Mouse (Mus musculus) hindbrain, embryonic 10.5 days (tissue): ENCODE results near the gene Itgb4. TPM values are rescaled to one million over a fixed set of nuclear protein-coding genes. Genes with fewer than 3 reads are reported as not detected.

Experiments
- DNase-seq: peaks from one replicate; pipeline ENCODE4 v3.0.0-alpha.2; 2017; ENCODE audit warnings: low spot score
- H3K27ac ChIP-seq: fragments of 300-500 bp; sonication (generic); 2 replicates; pipeline ENCODE4 v1.5.1; 2016; ENCODE audit warnings: mild to moderate bottlenecking, moderate library complexity
- H3K27me3 ChIP-seq: fragments of 300-500 bp; sonication (generic); 2 replicates; pipeline ENCODE4 v1.6.1; 2016; ENCODE audit warnings: mild to moderate bottlenecking; ENCODE audit not compliant: poor library complexity, insufficient read depth, severe bottlenecking
- H3K36me3 ChIP-seq: fragments of 300-500 bp; sonication (generic); 2 replicates; pipeline ENCODE4 v1.6.1; 2016; ENCODE audit warnings: mild to moderate bottlenecking, moderate library complexity
- H3K4me1 ChIP-seq: fragments of 300-500 bp; sonication (generic); replicated peaks from 2 replicates; pipeline ENCODE4 v1.6.1; 2016; ENCODE audit warnings: mild to moderate bottlenecking
- H3K4me3 ChIP-seq: fragments of 300-500 bp; sonication (generic); 2 replicates; pipeline ENCODE4 v1.5.1; 2016; ENCODE audit warnings: mild to moderate bottlenecking, moderate library complexity
- H3K9me3 ChIP-seq: fragments of 300-500 bp; sonication (generic); 2 replicates; pipeline ENCODE4 v1.6.1; 2016; ENCODE audit warnings: mild to moderate bottlenecking, moderate library complexity
- WGBS: fragments of 180-500 bp; shearing (Covaris S2); methylation state at CpG from one replicate; pipeline ENCODE4 v1.1.7; 2016; 5-methylcytosine and 5-hydroxymethylcytosine counted together
- polyA plus RNA-seq: library from polyadenylated mRNA; unstranded; fragments of >200 nt; fragmentation: Nextera tagmentation; extraction: Ambion mirVana; gene quantifications from 2 replicates; pipeline ENCODE4 v1.2.1, GENCODE M21; 2016

The Itgb4 gene
- polyA plus RNA-seq, 1 experiment from 2014 or later = 0.94 TPM

- DNase-seq = no peak
- Histone ChIP-seq H3K36me3 (peaks cover 94% of the 10 kb centered on the region), H3K4me3 (no peak overlapping the region), H3K9me3 (no peaks in the 10 kb centered on the region), H3K27ac (no peak overlapping the region), H3K27me3 (peaks cover 41% of the 10 kb centered on the region), H3K4me1 (peaks cover 36% of the 10 kb centered on the region)
- WGBS = 85% methylated on average over 5 of the region's 5 CpGs
These were observed 19.8 kb upstream of the Itgb4 start for GRCm38 (mm10) chr11:115954712-115955111.

GRCm38 (mm10) chr11:115955195-115955858 lies 19.2 kb upstream of the Itgb4 start:
- Histone ChIP-seq H3K27me3 (peaks cover 41% of the 10 kb centered on the region), H3K36me3 (peaks cover 94% of the 10 kb centered on the region), H3K9me3 (no peaks in the 10 kb centered on the region), H3K4me1 (peaks cover 36% of the 10 kb centered on the region), H3K4me3 (no peak overlapping the region), H3K27ac (peak overlapping the region; percentile 78)
- 60% methylated on average over 10 of the region's 10 CpGs for WGBS
- DNase-seq = no peak

GRCm38 (mm10) chr11:115956453-115956852 lies 18.1 kb upstream of the Itgb4 start:
- H3K4me1 ChIP-seq = peaks cover 36% of the 10 kb centered on the region
- H3K36me3 ChIP-seq = peaks cover 94% of the 10 kb centered on the region
- 15% methylated on average over 4 of the region's 4 CpGs for WGBS

GRCm38 (mm10) chr11:115957971-115958370 lies 16.5 kb upstream of the Itgb4 start:
- Histone ChIP-seq H3K27me3 (peaks cover 41% of the 10 kb centered on the region), H3K9me3 (no peaks in the 10 kb centered on the region), H3K4me1 (peaks cover 36% of the 10 kb centered on the region), H3K27ac (peak overlapping the region; percentile 78), H3K36me3 (peaks cover 94% of the 10 kb centered on the region), H3K4me3 (no peak overlapping the region)
- WGBS = 66% methylated on average over 7 of the region's 7 CpGs
- DNase-seq = no peak

More at GRCm38 (mm10) chr11:115956453-115956852, 18.1 kb upstream of the Itgb4 start:
- no peaks in the 10 kb centered on the region for H3K9me3 ChIP-seq
- peak overlapping the region; percentile 78 for H3K27ac ChIP-seq
- peaks cover 41% of the 10 kb centered on the region for H3K27me3 ChIP-seq
- peak; percentile 69 for DNase-seq
- peak overlapping the region; percentile 9; the same call in 1 of the 2 replicates for H3K4me3 ChIP-seq

- peaks cover 35% of the 10 kb centered on the region for H3K27me3 ChIP-seq
- no peak overlapping the region for H3K27ac ChIP-seq
- no peak for DNase-seq
- 95% methylated on average over 9 of the region's 9 CpGs for WGBS
- H3K4me3 ChIP-seq = no peak overlapping the region
- peaks cover 36% of the 10 kb centered on the region for H3K4me1 ChIP-seq
- peaks cover 94% of the 10 kb centered on the region for H3K36me3 ChIP-seq
- no peaks in the 10 kb centered on the region for H3K9me3 ChIP-seq
These were observed 15.5 kb upstream of the Itgb4 start for GRCm38 (mm10) chr11:115959018-115959417.

GRCm38 (mm10) chr11:115962651-115963412 lies 11.7 kb upstream of the Itgb4 start:
- peaks cover 4% of the 10 kb centered on the region for H3K4me1 ChIP-seq
- peaks cover 8% of the 10 kb centered on the region for H3K27me3 ChIP-seq
- 93% methylated on average over 9 of the region's 9 CpGs for WGBS
- no peaks in the 10 kb centered on the region for H3K9me3 ChIP-seq
- no peak overlapping the region for H3K27ac ChIP-seq
- peaks cover 94% of the 10 kb centered on the region for H3K36me3 ChIP-seq
- no peak for DNase-seq
- no peak overlapping the region for H3K4me3 ChIP-seq

GRCm38 (mm10) chr11:115964977-115965604 lies 9.4 kb upstream of the Itgb4 start:
- Histone ChIP-seq H3K4me1 (no peaks in the 10 kb centered on the region; the same call in 1 of the 2 replicates), H3K9me3 (no peaks in the 10 kb centered on the region), H3K27me3 (no peaks in the 10 kb centered on the region), H3K4me3 (no peak overlapping the region), H3K27ac (no peak overlapping the region), H3K36me3 (peaks cover 73% of the 10 kb centered on the region)
- DNase-seq = no peak
- 91% methylated on average over 10 of the region's 10 CpGs for WGBS

GRCm38 (mm10) chr11:115968731-115969405 lies 5.6 kb upstream of the Itgb4 start:
- peaks cover 36% of the 10 kb centered on the region for H3K36me3 ChIP-seq
- H3K27me3 ChIP-seq = peaks cover 11% of the 10 kb centered on the region
- H3K27ac ChIP-seq = no peak overlapping the region
- H3K4me1 ChIP-seq = peaks cover 11% of the 10 kb centered on the region
- no peak overlapping the region for H3K4me3 ChIP-seq
- 70% methylated on average over 5 of the region's 5 CpGs for WGBS
- no peaks in the 10 kb centered on the region for H3K9me3 ChIP-seq
- no peak for DNase-seq

GRCm38 (mm10) chr11:115970006-115970673 lies 4.4 kb upstream of the Itgb4 start:
- Histone ChIP-seq H3K9me3 (no peaks in the 10 kb centered on the region), H3K4me3 (no peak overlapping the region), H3K36me3 (peaks cover 23% of the 10 kb centered on the region), H3K27me3 (peaks cover 24% of the 10 kb centered on the region), H3K27ac (no peak overlapping the region), H3K4me1 (peaks cover 20% of the 10 kb centered on the region)
- no peak for DNase-seq
- 71% methylated on average over 15 of the region's 15 CpGs for WGBS

- H3K27me3 ChIP-seq = peaks cover 33% of the 10 kb centered on the region
- H3K9me3 ChIP-seq = no peaks in the 10 kb centered on the region
- no peak overlapping the region for H3K4me3 ChIP-seq
- H3K36me3 ChIP-seq = peaks cover 14% of the 10 kb centered on the region
- DNase-seq = no peak
- peaks cover 25% of the 10 kb centered on the region for H3K4me1 ChIP-seq
- no peak overlapping the region for H3K27ac ChIP-seq
- 77% methylated on average over 6 of the region's 6 CpGs for WGBS
These were observed 3.5 kb upstream of the Itgb4 start for GRCm38 (mm10) chr11:115971016-115971415.

- WGBS = 4% methylated on average over 18 of the region's 18 CpGs
- DNase-seq = no peak
- H3K27ac ChIP-seq = peak overlapping the region; percentile 64; the same call in 1 of the 2 replicates
These were observed 543 bp downstream of the Itgb4 start for GRCm38 (mm10) chr11:115975083-115975420.

GRCm38 (mm10) chr11:115975544-115975943 lies 1.0 kb downstream of the Itgb4 start:
- no peak for DNase-seq
- 32% methylated on average over 12 of the region's 12 CpGs for WGBS

More at GRCm38 (mm10) chr11:115975083-115975420, 543 bp downstream of the Itgb4 start:
- H3K9me3 ChIP-seq = no peaks in the 10 kb centered on the region
- H3K36me3 ChIP-seq = no peaks in the 10 kb centered on the region
- peaks cover 67% of the 10 kb centered on the region for H3K27me3 ChIP-seq
- peak overlapping the region; percentile 52 for H3K4me3 ChIP-seq
- peaks cover 25% of the 10 kb centered on the region for H3K4me1 ChIP-seq

More at GRCm38 (mm10) chr11:115975544-115975943, 1.0 kb downstream of the Itgb4 start:
- H3K36me3 ChIP-seq = no peaks in the 10 kb centered on the region
- peaks cover 67% of the 10 kb centered on the region for H3K27me3 ChIP-seq
- peaks cover 22% of the 10 kb centered on the region for H3K4me1 ChIP-seq
- H3K27ac ChIP-seq = no peak overlapping the region
- peak overlapping the region; percentile 52; the same call in 1 of the 2 replicates for H3K4me3 ChIP-seq
- no peaks in the 10 kb centered on the region for H3K9me3 ChIP-seq
